Mouse (Mus musculus): ENCODE results near the gene Ankrd63. TPM values are rescaled to one million over a fixed set of nuclear protein-coding genes. Genes with fewer than 3 reads are reported as not detected.

Ankrd63 gene
- polyA plus RNA-seq, 1 experiment = 0.30 TPM

- Histone ChIP-seq H3K9me3 (no peaks in the 10 kb centered on the region), H3K4me3 (replicated peaks) (peak overlapping the region; percentile 90), H3K27me3 (replicated peaks) (peaks cover 2% of the 10 kb centered on the region), H3K36me3 (replicated peaks; ENCODE audit: low read length) (peaks cover 39% of the 10 kb centered on the region), H3K4me1 (peaks cover 84% of the 10 kb centered on the region)
- no peak for TF ChIP-seq FLI1 (IDR thresholded peaks at IDR 0.05; ENCODE audit: low read length)
- no peak for TF ChIP-seq GATA1 (IDR thresholded peaks at IDR 0.05; ENCODE audit: borderline replicate concordance, low read length)
These were observed 24.1 kb upstream of the Ankrd63 start for GRCm38 (mm10) chr2:118727911-118728310.

GRCm38 (mm10) chr2:118726873-118727272 lies 23.1 kb upstream of the Ankrd63 start:
- H3K27me3 ChIP-seq (replicated peaks) = no peaks in the 10 kb centered on the region
- peak overlapping the region; percentile 90 for H3K4me3 ChIP-seq (replicated peaks)
- TF ChIP-seq GATA1 (IDR thresholded peaks at IDR 0.05; ENCODE audit: borderline replicate concordance, low read length) (no peak), FLI1 (IDR thresholded peaks at IDR 0.05; ENCODE audit: low read length) (no peak)
- no peaks in the 10 kb centered on the region for H3K9me3 ChIP-seq
- peaks cover 49% of the 10 kb centered on the region for H3K36me3 ChIP-seq (replicated peaks; ENCODE audit: low read length)
- H3K4me1 ChIP-seq = peaks cover 92% of the 10 kb centered on the region

GRCm38 (mm10) chr2:118725511-118725910 lies 21.7 kb upstream of the Ankrd63 start:
- Histone ChIP-seq H3K4me3 (replicated peaks) (peak overlapping the region; percentile 23), H3K36me3 (replicated peaks; ENCODE audit: low read length) (peaks cover 61% of the 10 kb centered on the region), H3K27me3 (replicated peaks) (no peaks in the 10 kb centered on the region), H3K9me3 (no peaks in the 10 kb centered on the region), H3K4me1 (peaks cover 83% of the 10 kb centered on the region)
- TF ChIP-seq FLI1 (IDR thresholded peaks at IDR 0.05; ENCODE audit: low read length) = no peak
- no peak for TF ChIP-seq GATA1 (IDR thresholded peaks at IDR 0.05; ENCODE audit: borderline replicate concordance, low read length)

- Histone ChIP-seq H3K27me3 (replicated peaks) (no peaks in the 10 kb centered on the region), H3K9me3 (no peaks in the 10 kb centered on the region), H3K4me3 (replicated peaks) (peak overlapping the region; percentile 74), H3K4me1 (peaks cover 70% of the 10 kb centered on the region), H3K36me3 (replicated peaks; ENCODE audit: low read length) (peaks cover 77% of the 10 kb centered on the region)
- peak; percentile 32; the same call in 1 of the 3 replicates for TF ChIP-seq GATA1 (IDR thresholded peaks at IDR 0.05; ENCODE audit: borderline replicate concordance, low read length)
- TF ChIP-seq FLI1 (IDR thresholded peaks at IDR 0.05; ENCODE audit: low read length) = no peak
These were observed 20.1 kb upstream of the Ankrd63 start for GRCm38 (mm10) chr2:118723693-118724486.

GRCm38 (mm10) chr2:118716677-118717076 lies 12.9 kb upstream of the Ankrd63 start:
- peaks cover 98% of the 10 kb centered on the region for H3K36me3 ChIP-seq (replicated peaks; ENCODE audit: low read length)
- H3K27me3 ChIP-seq (replicated peaks) = no peaks in the 10 kb centered on the region
- peaks cover 38% of the 10 kb centered on the region for H3K4me1 ChIP-seq
- no peak overlapping the region for H3K4me3 ChIP-seq (replicated peaks)
- H3K9me3 ChIP-seq = no peaks in the 10 kb centered on the region
- TF ChIP-seq GATA1 (IDR thresholded peaks at IDR 0.05; ENCODE audit: borderline replicate concordance, low read length) = no peak
- no peak for TF ChIP-seq FLI1 (IDR thresholded peaks at IDR 0.05; ENCODE audit: low read length)

GRCm38 (mm10) chr2:118714230-118714629 lies 10.5 kb upstream of the Ankrd63 start:
- no peak for TF ChIP-seq FLI1 (IDR thresholded peaks at IDR 0.05; ENCODE audit: low read length)
- TF ChIP-seq GATA1 (IDR thresholded peaks at IDR 0.05; ENCODE audit: borderline replicate concordance, low read length) = no peak
- Histone ChIP-seq H3K36me3 (replicated peaks; ENCODE audit: low read length) (peaks cover 100% of the 10 kb centered on the region), H3K9me3 (no peaks in the 10 kb centered on the region), H3K27me3 (replicated peaks) (no peaks in the 10 kb centered on the region), H3K4me1 (peaks cover 62% of the 10 kb centered on the region), H3K4me3 (replicated peaks) (no peak overlapping the region)

- H3K36me3 ChIP-seq (replicated peaks; ENCODE audit: low read length) = peaks cover 100% of the 10 kb centered on the region
- no peaks in the 10 kb centered on the region for H3K27me3 ChIP-seq (replicated peaks)
- TF ChIP-seq FLI1 (IDR thresholded peaks at IDR 0.05; ENCODE audit: low read length) (no peak), GATA1 (IDR thresholded peaks at IDR 0.05; ENCODE audit: borderline replicate concordance, low read length) (no peak)
- no peak overlapping the region for H3K4me3 ChIP-seq (replicated peaks)
- no peaks in the 10 kb centered on the region for H3K9me3 ChIP-seq
- H3K4me1 ChIP-seq = peaks cover 65% of the 10 kb centered on the region
These were observed 9.9 kb upstream of the Ankrd63 start for GRCm38 (mm10) chr2:118713631-118714030.

GRCm38 (mm10) chr2:118711038-118711494 lies 7.3 kb upstream of the Ankrd63 start:
- Histone ChIP-seq H3K9me3 (no peaks in the 10 kb centered on the region), H3K4me3 (replicated peaks) (peak overlapping the region; percentile 33), H3K27me3 (replicated peaks) (no peaks in the 10 kb centered on the region), H3K4me1 (peaks cover 79% of the 10 kb centered on the region), H3K36me3 (replicated peaks; ENCODE audit: low read length) (peaks cover 94% of the 10 kb centered on the region)
- TF ChIP-seq FLI1 (IDR thresholded peaks at IDR 0.05; ENCODE audit: low read length) (no peak), GATA1 (IDR thresholded peaks at IDR 0.05; ENCODE audit: borderline replicate concordance, low read length) (no peak)

GRCm38 (mm10) chr2:118709655-118710221 lies 6.0 kb upstream of the Ankrd63 start:
- Histone ChIP-seq H3K36me3 (replicated peaks; ENCODE audit: low read length) (peaks cover 87% of the 10 kb centered on the region), H3K4me3 (replicated peaks) (peak overlapping the region; percentile 31), H3K9me3 (no peaks in the 10 kb centered on the region), H3K4me1 (peaks cover 83% of the 10 kb centered on the region), H3K27me3 (replicated peaks) (peaks cover 12% of the 10 kb centered on the region)
- TF ChIP-seq FLI1 (IDR thresholded peaks at IDR 0.05; ENCODE audit: low read length) = no peak
- no peak for TF ChIP-seq GATA1 (IDR thresholded peaks at IDR 0.05; ENCODE audit: borderline replicate concordance, low read length)

GRCm38 (mm10) chr2:118708472-118708871 lies 4.7 kb upstream of the Ankrd63 start:
- Histone ChIP-seq H3K9me3 (no peaks in the 10 kb centered on the region), H3K27me3 (replicated peaks) (peaks cover 24% of the 10 kb centered on the region), H3K4me3 (replicated peaks) (no peak overlapping the region), H3K4me1 (peaks cover 90% of the 10 kb centered on the region), H3K36me3 (replicated peaks; ENCODE audit: low read length) (peaks cover 74% of the 10 kb centered on the region)
- no peak for TF ChIP-seq FLI1 (IDR thresholded peaks at IDR 0.05; ENCODE audit: low read length)
- no peak for TF ChIP-seq GATA1 (IDR thresholded peaks at IDR 0.05; ENCODE audit: borderline replicate concordance, low read length)
